Mouse (Mus musculus) hematopoietic stem cell, adult 5-6 weeks (primary cell): ENCODE results near the gene Specc1. TPM values are rescaled to one million over a fixed set of nuclear protein-coding genes. Genes with fewer than 3 reads are reported as not detected.

ENCODE experiments used
- ATAC-seq, 2 experiments: fragments of 125-278 bp in 1 of 2; replicated peaks in 1 of 2; 2 replicates each; pipeline ENCODE4 v1.8.0; 2016 to 2017; ENCODE audit warnings: inconsistent platforms in 2 of 2, mild to moderate bottlenecking in 2 of 2, moderate number of reproducible peaks in 2 of 2, low read depth in 1 of 2, moderate TSS enrichment in 1 of 2; ENCODE audit not compliant: low FRiP score in 2 of 2, poor library complexity in 2 of 2, severe bottlenecking in 2 of 2, insufficient read depth in 1 of 2, low TSS enrichment in 1 of 2
- total RNA-seq: library from RNA; stranded (forward); fragments of 172-1452, 232-1000 nt; gene quantifications from 2 replicates; pipeline ENCODE4 v1.2.3, GENCODE M21; 2017

Specc1 gene
- total RNA-seq, 1 experiment from 2014 or later: 25.6 TPM

- ATAC-seq: no peak
These were observed 113.0 kb downstream of the Specc1 start for GRCm38 (mm10) chr11:62069554-62069953.

GRCm38 (mm10) chr11:62070206-62070605 is 113.6 kb downstream of the Specc1 start:
- no peak for ATAC-seq

GRCm38 (mm10) chr11:62072406-62072805 is 115.8 kb downstream of the Specc1 start:
- no peak for ATAC-seq

- no peak for ATAC-seq
These were observed 117.1 kb downstream of the Specc1 start for GRCm38 (mm10) chr11:62073575-62074140.

GRCm38 (mm10) chr11:62074578-62074977 is 118.0 kb downstream of the Specc1 start:
- no peak for ATAC-seq

GRCm38 (mm10) chr11:62075071-62075470 is 118.5 kb downstream of the Specc1 start:
- ATAC-seq: no peak

GRCm38 (mm10) chr11:62075551-62075950 is 119.0 kb downstream of the Specc1 start:
- no peak for ATAC-seq

- peak; percentile 92 to 94 for ATAC-seq
These were observed 120.0 kb downstream of the Specc1 start for GRCm38 (mm10) chr11:62076345-62077156.

GRCm38 (mm10) chr11:62077157-62077865 is 120.7 kb downstream of the Specc1 start:
- no peak for ATAC-seq

- no peak for ATAC-seq
These were observed 121.8 kb downstream of the Specc1 start for GRCm38 (mm10) chr11:62078371-62078770.

- ATAC-seq: 0 out of 4 replicates have a peak, but pooled peaks of 1 of the 2 experiments have one; percentile 25
These were observed 122.7 kb downstream of the Specc1 start for GRCm38 (mm10) chr11:62079100-62079857.

- no peak for ATAC-seq
These were observed 123.9 kb downstream of the Specc1 start for GRCm38 (mm10) chr11:62080476-62080875.

- ATAC-seq: no peak
These were observed 130.1 kb downstream of the Specc1 start for GRCm38 (mm10) chr11:62086648-62087047.

GRCm38 (mm10) chr11:62087051-62087450 is 130.5 kb downstream of the Specc1 start:
- no peak for ATAC-seq

- no peak for ATAC-seq
These were observed 132.1 kb downstream of the Specc1 start for GRCm38 (mm10) chr11:62088651-62089050.

GRCm38 (mm10) chr11:62090321-62090720 is 133.8 kb downstream of the Specc1 start:
- no peak for ATAC-seq

GRCm38 (mm10) chr11:62103380-62103911 is 146.9 kb downstream of the Specc1 start:
- peak; percentile 48 to 53; a peak in 3 of 4 replicates for ATAC-seq
